Mouse (Mus musculus) E14TG2a.4 (cell line): ENCODE measurements around the gene Gpr179.

Source experiments
- CTCF ChIP-seq: conservative IDR thresholded peaks from 2 replicates; pipeline ENCODE4 v1.5.1; 2014; ENCODE audit warnings: low read length
- NANOG ChIP-seq: IDR thresholded peaks from 2 replicates; pipeline ENCODE4 v1.6.1; 2014; ENCODE audit warnings: borderline replicate concordance, low read length, mixed read lengths
- POU5F1 ChIP-seq: IDR thresholded peaks from 2 replicates; pipeline ENCODE4 v1.6.1; 2014; ENCODE audit warnings: low read length, borderline replicate concordance

DNA sequence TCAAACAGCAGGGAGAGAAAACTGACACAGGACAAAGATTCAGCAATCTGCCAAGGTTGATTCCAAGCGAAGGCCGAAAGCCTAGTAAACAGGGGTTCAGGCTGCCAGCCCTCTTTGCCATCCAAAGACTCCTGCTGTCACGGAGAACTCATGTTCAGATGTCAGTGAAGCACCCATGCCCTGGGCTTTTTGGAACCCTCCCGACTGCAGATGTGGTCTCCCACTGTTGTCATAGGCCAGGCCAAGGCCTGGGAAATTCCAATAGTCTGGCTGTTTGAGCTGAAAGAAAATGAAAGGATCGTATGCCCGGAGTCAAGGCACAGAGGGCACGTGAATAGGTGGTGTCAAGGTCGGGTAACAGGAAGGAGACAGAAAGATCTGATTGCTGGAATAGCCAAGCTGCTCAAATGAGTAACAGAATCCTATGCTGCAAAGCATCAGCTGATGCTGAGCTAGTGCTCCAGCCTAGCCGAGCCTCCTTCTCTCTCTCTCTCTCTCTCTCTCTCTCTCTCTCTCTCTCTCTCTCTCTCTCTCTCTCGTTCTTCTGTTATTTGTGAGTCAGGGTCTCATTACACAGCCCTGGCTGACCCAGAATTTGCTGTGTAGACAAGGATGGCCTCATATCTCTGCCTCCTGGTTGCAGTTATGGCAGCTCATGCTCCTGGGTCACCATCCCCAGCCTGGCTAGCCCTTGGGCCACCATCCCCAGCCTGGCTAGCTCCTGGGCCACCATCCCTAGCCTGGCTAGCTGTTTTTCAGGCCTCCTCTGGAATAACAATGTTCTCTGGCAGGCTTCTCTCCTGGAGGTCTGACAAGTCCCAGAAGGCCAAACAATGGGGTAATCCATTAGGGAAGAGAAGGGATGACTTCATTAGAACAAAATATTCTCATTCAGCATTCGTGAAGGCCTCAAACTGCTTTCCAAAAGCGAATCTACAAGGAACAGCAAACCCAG is 62.3 kb downstream of the Gpr179 start:
- TF ChIP-seq CTCF = no peak
- TF ChIP-seq POU5F1 = no peak
- peak; percentile 10; the same call in 1 of the 2 replicates for TF ChIP-seq NANOG
